Mouse (Mus musculus): ENCODE results near the gene 2010005H15Rik.

DNA sequence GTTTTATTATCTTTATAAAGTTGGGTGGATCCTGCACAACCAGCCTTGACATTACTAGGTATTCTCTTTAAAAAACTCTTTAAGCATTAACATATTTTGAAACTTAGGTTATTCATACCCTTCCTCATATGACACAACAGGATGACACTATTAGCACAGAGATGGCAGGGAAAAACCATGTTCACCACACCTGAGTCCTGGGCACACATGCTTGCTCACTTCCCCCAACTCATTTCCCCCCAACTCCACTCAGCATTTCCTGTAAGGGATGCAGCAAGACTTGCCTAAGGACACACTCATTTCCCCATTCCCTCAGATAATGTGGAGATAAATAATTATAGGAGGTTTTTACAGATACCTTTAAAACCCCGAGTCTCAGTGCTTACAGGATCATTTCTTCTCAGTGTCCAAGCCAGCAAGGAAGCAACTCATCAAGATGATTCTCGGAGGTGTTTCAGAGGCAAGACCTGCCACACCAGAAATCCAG, 11.3 kb upstream of the 2010005H15Rik start, which contains the start of gene Gm5416:
- TF ChIP-seq POLR2A (IDR thresholded peaks at IDR 0.05; ENCODE audit: insufficient read depth, low read depth, low read length): no peak
- no peak for TF ChIP-seq CTCF (IDR thresholded peaks at IDR 0.05)
- no peak for TF ChIP-seq EP300 (IDR thresholded peaks at IDR 0.05; ENCODE audit: insufficient read depth, low read depth, low read length)

Data from heart, adult 2 months (tissue).